Mouse (Mus musculus): ENCODE data around the gene Tnni3.

- TF ChIP-seq CTCF (IDR thresholded peaks at IDR 0.05; ENCODE audit: borderline replicate concordance, control insufficient read depth, extremely low read depth, insufficient read depth, low read length, poor library complexity) (peak; percentile 61; the same call in 1 of the 2 replicates), POLR2A (IDR thresholded peaks at IDR 0.05; ENCODE audit: control insufficient read depth, extremely low read depth, insufficient read depth, low read length, poor library complexity) (no peak)
Measured at GRCm38 (mm10) chr7:4556256-4557166, 32.5 kb upstream of the Tnni3 start.

Measured in thymus, adult 2 months (tissue).